Mouse (Mus musculus): ENCODE measurements at regions not wholly inside any gene's neighbourhood (a gene's known extent, or its start where the extent isn't known, plus 50 kb on each side); places are given as distances from the start of the nearest gene placed in this dataset.

GRCm38 (mm10) chr12:107356211-107356610, 132.2 kb upstream of the 3110018I06Rik start:
- Histone ChIP-seq H3ac (ENCODE audit: control insufficient read depth, insufficient read length, low read depth) (no peak overlapping the region), H3K79me3 (ENCODE audit: low read depth) (no peaks in the 10 kb centered on the region), H3K4me3 (ENCODE audit: insufficient read depth, poor library complexity, severe bottlenecking) (no peak overlapping the region), H3K27me3 (ENCODE audit: control insufficient read depth, insufficient read depth, insufficient read length) (no peaks in the 10 kb centered on the region), H3K79me2 (ENCODE audit: control insufficient read depth, insufficient read depth) (no peaks in the 10 kb centered on the region), H3K36me3 (ENCODE audit: control insufficient read depth, insufficient read depth) (no peaks in the 10 kb centered on the region)
- no peak for TF ChIP-seq MAX (IDR thresholded peaks at IDR 0.05)
- TF ChIP-seq CEBPB (IDR thresholded peaks at IDR 0.05; ENCODE audit: low read depth): no peak
- TF ChIP-seq FOSL1 (IDR thresholded peaks at IDR 0.05; ENCODE audit: insufficient read depth, low read length, poor library complexity, severe bottlenecking): no peak
- no peak for TF ChIP-seq MYOG (IDR thresholded peaks at IDR 0.05; ENCODE audit: control insufficient read depth, extremely low read depth, insufficient read length)
- TF ChIP-seq CTCF (IDR thresholded peaks at IDR 0.05; ENCODE audit: control insufficient read depth, insufficient read depth, insufficient read length): no peak
- TF ChIP-seq MYOD1 (IDR thresholded peaks at IDR 0.05; ENCODE audit: control insufficient read depth, insufficient read length, low read depth): no peak
- TF ChIP-seq USF1 (IDR thresholded peaks at IDR 0.05; ENCODE audit: low read depth): no peak

DNA sequence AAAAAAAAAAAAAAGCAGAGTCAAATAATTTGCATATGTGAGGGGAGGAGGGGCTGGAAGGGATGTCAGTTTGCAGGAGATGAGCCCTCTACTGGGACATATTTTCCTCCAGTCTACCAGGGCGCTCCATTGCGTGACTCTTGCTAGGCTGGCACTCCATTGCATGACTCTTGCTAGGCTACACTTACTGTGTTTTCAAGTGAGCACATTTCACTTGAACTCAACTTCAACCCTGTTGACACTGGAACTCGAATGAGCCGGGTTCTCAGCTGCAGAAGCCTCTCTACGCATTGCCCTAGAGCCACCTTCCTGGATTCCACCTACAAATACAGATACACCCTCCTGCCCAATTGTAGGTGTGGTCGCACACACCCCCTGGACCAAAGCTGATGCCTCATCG, 131.5 kb upstream of the 3110018I06Rik start:
- no peaks in the 10 kb centered on the region for H3K36me3 ChIP-seq (ENCODE audit: control insufficient read depth, insufficient read depth)

DNA sequence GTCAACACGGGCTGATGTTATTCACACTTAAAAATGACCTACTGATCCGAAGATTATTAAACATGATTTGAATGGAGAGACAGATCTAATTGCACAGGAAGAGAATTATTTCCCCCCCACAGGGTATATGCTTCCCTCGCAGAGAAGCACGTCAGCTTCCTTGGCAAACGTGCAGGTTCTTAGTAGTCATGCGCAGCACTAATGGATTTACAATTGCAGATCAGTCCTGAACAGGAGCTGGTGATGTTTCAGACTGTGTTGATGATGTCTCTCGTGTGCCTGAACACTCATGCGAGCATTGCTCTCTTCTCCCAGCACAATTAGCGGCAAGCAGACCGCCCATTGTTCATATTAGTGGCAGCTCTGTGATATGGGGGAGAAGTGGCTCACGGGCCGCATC, 127.9 kb upstream of the 3110018I06Rik start:
- Histone ChIP-seq H3K79me3 (ENCODE audit: low read depth) (no peaks in the 10 kb centered on the region), H3K4me3 (ENCODE audit: insufficient read depth, poor library complexity, severe bottlenecking) (no peak overlapping the region), H3K27me3 (ENCODE audit: control insufficient read depth, insufficient read depth, insufficient read length) (no peaks in the 10 kb centered on the region), H3K79me2 (ENCODE audit: control insufficient read depth, insufficient read depth) (no peaks in the 10 kb centered on the region), H3ac (ENCODE audit: control insufficient read depth, insufficient read length, low read depth) (no peak overlapping the region), H3K36me3 (ENCODE audit: control insufficient read depth, insufficient read depth) (no peaks in the 10 kb centered on the region)
- TF ChIP-seq MAX (IDR thresholded peaks at IDR 0.05) (no peak), USF1 (IDR thresholded peaks at IDR 0.05; ENCODE audit: low read depth) (no peak), CEBPB (IDR thresholded peaks at IDR 0.05; ENCODE audit: low read depth) (no peak), FOSL1 (IDR thresholded peaks at IDR 0.05; ENCODE audit: insufficient read depth, low read length, poor library complexity, severe bottlenecking) (no peak), MYOG (IDR thresholded peaks at IDR 0.05; ENCODE audit: control insufficient read depth, extremely low read depth, insufficient read length) (no peak), MYOD1 (IDR thresholded peaks at IDR 0.05; ENCODE audit: control insufficient read depth, insufficient read length, low read depth) (no peak), CTCF (IDR thresholded peaks at IDR 0.05; ENCODE audit: control insufficient read depth, insufficient read depth, insufficient read length) (no peak)

More for the DNA sequence above, 131.5 kb upstream of the 3110018I06Rik start:
- no peak overlapping the region for H3ac ChIP-seq (ENCODE audit: control insufficient read depth, insufficient read length, low read depth)
- no peaks in the 10 kb centered on the region for H3K79me3 ChIP-seq (ENCODE audit: low read depth)
- no peaks in the 10 kb centered on the region for H3K79me2 ChIP-seq (ENCODE audit: control insufficient read depth, insufficient read depth)
- H3K27me3 ChIP-seq (ENCODE audit: control insufficient read depth, insufficient read depth, insufficient read length): no peaks in the 10 kb centered on the region
- TF ChIP-seq MYOD1 (IDR thresholded peaks at IDR 0.05; ENCODE audit: control insufficient read depth, insufficient read length, low read depth): no peak
- TF ChIP-seq FOSL1 (IDR thresholded peaks at IDR 0.05; ENCODE audit: insufficient read depth, low read length, poor library complexity, severe bottlenecking): no peak
- no peak for TF ChIP-seq USF1 (IDR thresholded peaks at IDR 0.05; ENCODE audit: low read depth)
- TF ChIP-seq CTCF (IDR thresholded peaks at IDR 0.05; ENCODE audit: control insufficient read depth, insufficient read depth, insufficient read length): no peak
- TF ChIP-seq CEBPB (IDR thresholded peaks at IDR 0.05; ENCODE audit: low read depth): no peak
- TF ChIP-seq MYOG (IDR thresholded peaks at IDR 0.05; ENCODE audit: control insufficient read depth, extremely low read depth, insufficient read length): no peak
- TF ChIP-seq MAX (IDR thresholded peaks at IDR 0.05): no peak
- H3K4me3 ChIP-seq (ENCODE audit: insufficient read depth, poor library complexity, severe bottlenecking): no peak overlapping the region

DNA sequence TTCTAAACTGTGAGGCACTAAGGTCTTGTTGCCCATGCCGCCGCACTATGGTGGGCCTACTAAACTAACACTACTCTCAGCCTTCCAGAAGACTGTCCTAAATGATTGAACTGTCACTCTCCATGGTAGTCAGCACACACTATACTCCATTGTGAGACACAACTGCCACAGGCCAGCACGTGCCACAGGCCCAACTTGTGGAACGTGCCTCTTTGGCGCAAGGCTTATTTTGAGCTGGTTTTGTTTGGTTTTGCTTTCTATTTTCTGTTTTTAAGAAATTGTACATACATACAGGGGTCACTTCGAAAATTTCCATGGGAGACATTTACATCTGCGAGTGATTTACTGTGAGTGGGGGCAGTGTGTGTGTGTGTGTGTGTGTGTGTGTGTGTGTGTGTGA, 126.8 kb upstream of the 3110018I06Rik start:
- no peak overlapping the region for H3K4me3 ChIP-seq (ENCODE audit: insufficient read depth, poor library complexity, severe bottlenecking)
- H3K36me3 ChIP-seq (ENCODE audit: control insufficient read depth, insufficient read depth): no peaks in the 10 kb centered on the region
- no peaks in the 10 kb centered on the region for H3K79me3 ChIP-seq (ENCODE audit: low read depth)
- no peaks in the 10 kb centered on the region for H3K79me2 ChIP-seq (ENCODE audit: control insufficient read depth, insufficient read depth)
- TF ChIP-seq CEBPB (IDR thresholded peaks at IDR 0.05; ENCODE audit: low read depth): no peak
- TF ChIP-seq FOSL1 (IDR thresholded peaks at IDR 0.05; ENCODE audit: insufficient read depth, low read length, poor library complexity, severe bottlenecking): no peak
- no peak for TF ChIP-seq USF1 (IDR thresholded peaks at IDR 0.05; ENCODE audit: low read depth)
- no peak for TF ChIP-seq MAX (IDR thresholded peaks at IDR 0.05)
- TF ChIP-seq MYOD1 (IDR thresholded peaks at IDR 0.05; ENCODE audit: control insufficient read depth, insufficient read length, low read depth): no peak
- no peak for TF ChIP-seq MYOG (IDR thresholded peaks at IDR 0.05; ENCODE audit: control insufficient read depth, extremely low read depth, insufficient read length)
- H3ac ChIP-seq (ENCODE audit: control insufficient read depth, insufficient read length, low read depth): no peak overlapping the region
- no peaks in the 10 kb centered on the region for H3K27me3 ChIP-seq (ENCODE audit: control insufficient read depth, insufficient read depth, insufficient read length)

GRCm38 (mm10) chr12:107362120-107362519, 126.3 kb upstream of the 3110018I06Rik start:
- H3K79me3 ChIP-seq (ENCODE audit: low read depth): no peaks in the 10 kb centered on the region
- H3ac ChIP-seq (ENCODE audit: control insufficient read depth, insufficient read length, low read depth): no peak overlapping the region
- H3K79me2 ChIP-seq (ENCODE audit: control insufficient read depth, insufficient read depth): no peaks in the 10 kb centered on the region
- H3K36me3 ChIP-seq (ENCODE audit: control insufficient read depth, insufficient read depth): no peaks in the 10 kb centered on the region
- no peaks in the 10 kb centered on the region for H3K27me3 ChIP-seq (ENCODE audit: control insufficient read depth, insufficient read depth, insufficient read length)
- TF ChIP-seq MYOG (IDR thresholded peaks at IDR 0.05; ENCODE audit: control insufficient read depth, extremely low read depth, insufficient read length): no peak
- TF ChIP-seq MYOD1 (IDR thresholded peaks at IDR 0.05; ENCODE audit: control insufficient read depth, insufficient read length, low read depth): no peak
- no peak for TF ChIP-seq MAX (IDR thresholded peaks at IDR 0.05)
- no peak for TF ChIP-seq CTCF (IDR thresholded peaks at IDR 0.05; ENCODE audit: control insufficient read depth, insufficient read depth, insufficient read length)
- no peak for TF ChIP-seq FOSL1 (IDR thresholded peaks at IDR 0.05; ENCODE audit: insufficient read depth, low read length, poor library complexity, severe bottlenecking)
- TF ChIP-seq USF1 (IDR thresholded peaks at IDR 0.05; ENCODE audit: low read depth): no peak
- TF ChIP-seq CEBPB (IDR thresholded peaks at IDR 0.05; ENCODE audit: low read depth): no peak
- H3K4me3 ChIP-seq (ENCODE audit: insufficient read depth, poor library complexity, severe bottlenecking): no peak overlapping the region

DNA sequence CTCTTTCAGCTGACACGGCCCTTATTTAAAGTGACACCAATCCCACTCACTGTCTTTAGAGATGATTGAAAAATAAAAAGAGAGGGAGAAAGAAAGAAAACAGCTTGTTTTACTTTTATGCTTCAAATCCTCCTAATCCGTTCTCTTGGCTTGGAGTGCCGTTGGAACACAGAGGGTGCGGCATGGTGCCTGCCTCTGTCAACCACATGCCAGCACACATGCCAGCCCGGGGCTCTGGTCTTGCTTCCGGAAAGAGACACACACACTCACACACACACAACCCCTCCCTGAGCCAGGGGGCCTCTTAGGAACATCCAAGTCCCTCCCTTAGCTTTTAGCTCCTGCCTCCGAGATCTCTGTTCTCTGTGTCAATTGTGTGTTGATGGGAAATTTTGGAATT, 116.2 kb upstream of the 3110018I06Rik start:
- TF ChIP-seq FOSL1 (IDR thresholded peaks at IDR 0.05; ENCODE audit: insufficient read depth, low read length, poor library complexity, severe bottlenecking) (no peak), CTCF (IDR thresholded peaks at IDR 0.05; ENCODE audit: control insufficient read depth, insufficient read depth, insufficient read length) (no peak), MAX (IDR thresholded peaks at IDR 0.05) (no peak), MYOD1 (IDR thresholded peaks at IDR 0.05; ENCODE audit: control insufficient read depth, insufficient read length, low read depth) (no peak), CEBPB (IDR thresholded peaks at IDR 0.05; ENCODE audit: low read depth) (no peak), MYOG (IDR thresholded peaks at IDR 0.05; ENCODE audit: control insufficient read depth, extremely low read depth, insufficient read length) (no peak), USF1 (IDR thresholded peaks at IDR 0.05; ENCODE audit: low read depth) (no peak)
- Histone ChIP-seq H3ac (ENCODE audit: control insufficient read depth, insufficient read length, low read depth) (no peak overlapping the region), H3K79me2 (ENCODE audit: control insufficient read depth, insufficient read depth) (no peaks in the 10 kb centered on the region), H3K36me3 (ENCODE audit: control insufficient read depth, insufficient read depth) (no peaks in the 10 kb centered on the region), H3K4me3 (ENCODE audit: insufficient read depth, poor library complexity, severe bottlenecking) (no peak overlapping the region), H3K79me3 (ENCODE audit: low read depth) (no peaks in the 10 kb centered on the region), H3K27me3 (ENCODE audit: control insufficient read depth, insufficient read depth, insufficient read length) (no peaks in the 10 kb centered on the region)
